Mouse (Mus musculus) cortical plate, adult 2 months (tissue): ENCODE measurements around the gene Cilp2.

ENCODE experiments used
- CTCF ChIP-seq: fragments of 200-500 bp; IDR thresholded peaks from 2 replicates; pipeline ENCODE4 v1.5.1; 2011; ENCODE audit warnings: mild to moderate bottlenecking, control low read depth, low read length; ENCODE audit not compliant: insufficient read depth; ENCODE audit errors: extremely low read depth
- POLR2A ChIP-seq: fragments of 200-500 bp; IDR thresholded peaks from 2 replicates; pipeline ENCODE4 v1.6.1; 2011; ENCODE audit warnings: mild to moderate bottlenecking, low read length, control low read depth; ENCODE audit not compliant: insufficient read depth; ENCODE audit errors: extremely low read depth

- TF ChIP-seq CTCF: no peak
- TF ChIP-seq POLR2A: peak; percentile 33; the same call in 1 of the 2 replicates
Observed at GRCm38 (mm10) chr8:69832298-69832853, 55.1 kb downstream of the Cilp2 start, which contains the start of gene Pbx4.
